Mouse (Mus musculus) kidney, adult 2 months (tissue): ENCODE measurements at regions not wholly inside any gene's neighbourhood (a gene's known extent, or its start where the extent isn't known, plus 50 kb on each side); places are given as distances from the start of the nearest gene placed in this dataset.

Experiments
- CTCF ChIP-seq: fragments of 200-500 bp; conservative IDR thresholded peaks from 2 replicates; pipeline ENCODE4 v1.5.1; 2011; ENCODE audit warnings: low read depth, mild to moderate bottlenecking, control low read depth, low read length, moderate library complexity, mixed read lengths; ENCODE audit not compliant: insufficient read depth, insufficient read length
- POLR2A ChIP-seq: fragments of 200-500 bp; IDR thresholded peaks from one replicate; pipeline ENCODE4 v1.6.1; 2011; ENCODE audit warnings: low read depth, low read length, control low read depth

- TF ChIP-seq POLR2A (no peak), CTCF (no peak)
Observed at GRCm38 (mm10) chr13:94619511-94619910, 169.2 kb upstream of the Tbca start.
